Mouse (Mus musculus): ENCODE measurements around the gene Mttp. TPM values are rescaled to one million over a fixed set of nuclear protein-coding genes. Genes with fewer than 3 reads are reported as not detected.
"Not testable (repeated sequence)": the region's sequence is repeated elsewhere in the genome, so short reads cannot be mapped to it uniquely, and the experiment has no call there.

Mttp gene
- polyA plus RNA-seq, 2 experiments: 16.0 to 30.7 TPM

DNA sequence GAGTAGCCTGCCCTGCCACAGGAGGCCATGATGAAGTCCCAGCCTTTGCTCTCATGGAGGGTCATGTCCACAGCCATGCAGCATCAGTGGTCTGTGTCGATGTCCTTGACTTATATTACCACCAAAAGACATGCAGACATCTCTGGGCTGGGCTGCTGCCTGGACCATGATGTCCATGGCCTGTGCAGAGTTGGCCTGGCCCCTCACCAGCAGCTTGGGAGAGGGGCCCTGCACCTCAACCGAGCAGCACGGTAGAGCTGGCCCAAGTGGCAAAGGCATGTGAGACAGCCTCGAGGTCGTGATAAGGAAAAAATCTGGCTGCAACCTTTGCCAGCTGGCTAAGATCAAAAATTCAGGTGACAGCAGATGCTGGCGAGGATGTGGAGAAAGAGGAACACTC, 5.1 kb downstream of the Mttp start:
- no peak for DNase-seq (ENCODE audit: low read depth in 3 of 3, low spot score in 3 of 3)
- Histone ChIP-seq H3K4me2 (ENCODE audit: low read depth) (no peak overlapping the region), H3K27me3 (ENCODE audit: control insufficient read depth, insufficient read depth, low read length) (no peaks in the 10 kb centered on the region), H3K36me3 (replicated peaks; ENCODE audit: control insufficient read depth, insufficient read depth, low read depth) (no peaks in the 10 kb centered on the region), H3K4me1 (replicated peaks; ENCODE audit: control insufficient read depth in 2 of 2, insufficient read depth in 2 of 2, low read length in 1 of 2) (peaks cover 5% of the 10 kb centered on the region in 2 experiments), H3K27ac (no peak overlapping the region), H3K9me3 (ENCODE audit: control insufficient read depth, low read length) (no peaks in the 10 kb centered on the region), H3K4me3 (ENCODE audit: insufficient read depth in 1 of 2, low read depth in 2 of 2, low read length in 2 of 2) (no peak overlapping the region), H3K9ac (replicated peaks) (no peak overlapping the region)
- WGBS (ENCODE audit: insufficient replicate concordance): 63% methylated on average over 6 of the region's 6 CpGs
- ATAC-seq (ENCODE audit: insufficient read depth): no peak
- TF ChIP-seq EP300 (IDR thresholded peaks at IDR 0.05; ENCODE audit: low read depth) (no peak), CTCF (IDR thresholded peaks at IDR 0.05; ENCODE audit: low read depth) (no peak)

DNA sequence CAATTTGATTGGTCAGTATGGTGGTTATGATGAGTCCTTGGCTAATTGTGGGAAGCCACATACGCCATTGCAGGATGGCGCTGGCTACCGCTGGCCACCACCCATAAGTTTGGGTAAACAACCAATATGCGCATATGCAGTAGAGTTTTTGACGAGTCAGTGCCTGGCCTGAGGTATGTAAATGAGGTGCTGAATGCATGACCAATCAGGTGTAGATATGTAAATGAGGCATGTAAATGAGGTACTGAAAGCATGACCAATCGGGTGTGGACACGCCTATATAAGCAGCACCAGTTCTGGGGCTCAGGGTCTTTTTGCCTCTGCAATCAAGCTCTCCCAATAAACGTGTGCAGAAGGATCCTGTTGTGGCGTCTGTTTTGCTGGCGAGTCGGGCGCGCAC, 6.6 kb downstream of the Mttp start:
- H3K4me2 ChIP-seq (ENCODE audit: low read depth); H3K9me3 ChIP-seq (ENCODE audit: control insufficient read depth, low read length); H3K27me3 ChIP-seq (ENCODE audit: control insufficient read depth, insufficient read depth, low read length); H3K9ac ChIP-seq (replicated peaks); ATAC-seq (ENCODE audit: insufficient read depth); H3K36me3 ChIP-seq (replicated peaks; ENCODE audit: control insufficient read depth, insufficient read depth, low read depth); H3K27ac ChIP-seq; H3K4me1 ChIP-seq (replicated peaks; ENCODE audit: control insufficient read depth in 2 of 2, insufficient read depth in 2 of 2, low read length in 1 of 2); H3K4me3 ChIP-seq (ENCODE audit: insufficient read depth in 1 of 2, low read depth in 2 of 2, low read length in 2 of 2); DNase-seq (ENCODE audit: low read depth in 3 of 3, low spot score in 3 of 3): not testable (repeated sequence)
- 87% methylated on average over 13 of the region's 13 CpGs for WGBS (ENCODE audit: insufficient replicate concordance)

DNA sequence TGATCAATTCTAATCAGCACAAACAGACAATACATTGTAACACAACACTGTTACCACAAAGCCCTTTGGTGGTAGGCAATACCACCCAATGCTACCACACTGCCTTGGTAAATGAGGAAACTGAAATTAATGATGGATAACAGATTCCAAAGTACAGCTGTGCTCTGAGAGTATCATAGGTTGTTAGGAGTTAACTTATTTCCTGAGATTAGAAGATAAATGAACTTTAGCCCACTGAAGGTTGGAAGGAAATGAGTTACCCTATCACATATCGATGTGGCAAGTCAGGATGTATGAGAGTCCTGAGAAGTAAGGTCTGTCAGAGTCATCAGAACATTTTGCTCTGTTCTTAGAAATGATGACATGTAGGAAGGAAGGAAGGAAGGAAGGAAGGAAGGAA, 10.2 kb downstream of the Mttp start:
- no peaks in the 10 kb centered on the region for H3K36me3 ChIP-seq (replicated peaks; ENCODE audit: control insufficient read depth, insufficient read depth, low read depth)
- H3K27me3 ChIP-seq (ENCODE audit: control insufficient read depth, insufficient read depth, low read length): no peaks in the 10 kb centered on the region
- DNase-seq (ENCODE audit: low read depth in 3 of 3, low spot score in 3 of 3) (no peak), ATAC-seq (ENCODE audit: insufficient read depth) (no peak)
- no peak overlapping the region for H3K27ac ChIP-seq
- TF ChIP-seq EP300 (IDR thresholded peaks at IDR 0.05; ENCODE audit: low read depth): no peak
- no peak for TF ChIP-seq CTCF (IDR thresholded peaks at IDR 0.05; ENCODE audit: low read depth)
- no peak overlapping the region for H3K4me3 ChIP-seq (ENCODE audit: insufficient read depth in 1 of 2, low read depth in 2 of 2, low read length in 2 of 2)
- H3K4me1 ChIP-seq (replicated peaks; ENCODE audit: control insufficient read depth in 2 of 2, insufficient read depth in 2 of 2, low read length in 1 of 2): no peaks in the 10 kb centered on the region
- WGBS (ENCODE audit: insufficient replicate concordance): 39% methylated on average over 1 of the region's 1 CpGs
- no peak overlapping the region for H3K9ac ChIP-seq (replicated peaks)
- no peak overlapping the region for H3K4me2 ChIP-seq (ENCODE audit: low read depth)
- no peaks in the 10 kb centered on the region for H3K9me3 ChIP-seq (ENCODE audit: control insufficient read depth, low read length)

DNA sequence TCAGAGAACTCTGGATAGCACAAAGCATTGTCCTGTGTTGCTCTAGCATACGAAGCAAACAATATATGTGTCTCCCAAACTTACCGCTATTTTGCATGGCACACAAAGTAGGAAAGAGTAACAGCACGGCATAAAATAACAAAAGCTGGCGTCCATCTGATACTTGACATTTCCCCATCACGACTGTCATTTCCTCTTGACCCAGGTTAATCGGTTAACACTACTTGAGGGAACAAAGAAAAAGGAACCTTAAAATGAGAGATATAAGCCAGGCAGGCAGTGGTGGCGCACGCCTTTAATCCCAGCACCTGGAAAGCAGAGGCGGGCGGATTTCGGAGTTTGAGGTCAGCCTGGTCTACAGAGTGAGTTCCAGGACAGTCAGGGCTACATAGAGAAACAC, 10.9 kb downstream of the Mttp start:
- Histone ChIP-seq H3K9ac (replicated peaks) (no peak overlapping the region), H3K9me3 (ENCODE audit: control insufficient read depth, low read length) (no peaks in the 10 kb centered on the region), H3K4me1 (replicated peaks; ENCODE audit: control insufficient read depth in 2 of 2, insufficient read depth in 2 of 2, low read length in 1 of 2) (peaks cover 0 to 3% of the 10 kb centered on the region in 2 experiments; a peak in 2 of 4 replicates), H3K4me3 (ENCODE audit: insufficient read depth in 1 of 2, low read depth in 2 of 2, low read length in 2 of 2) (no peak overlapping the region), H3K4me2 (ENCODE audit: low read depth) (no peak overlapping the region), H3K27me3 (ENCODE audit: control insufficient read depth, insufficient read depth, low read length) (no peaks in the 10 kb centered on the region), H3K36me3 (replicated peaks; ENCODE audit: control insufficient read depth, insufficient read depth, low read depth) (no peaks in the 10 kb centered on the region), H3K27ac (no peak overlapping the region)
- DNase-seq (ENCODE audit: low read depth in 3 of 3, low spot score in 3 of 3) (no peak), ATAC-seq (ENCODE audit: insufficient read depth) (no peak)
- 54% methylated on average over 11 of the region's 11 CpGs for whole genome bisulfite sequencing (ENCODE audit: insufficient replicate concordance)
- TF ChIP-seq CTCF (IDR thresholded peaks at IDR 0.05; ENCODE audit: low read depth) (no peak), EP300 (IDR thresholded peaks at IDR 0.05; ENCODE audit: low read depth) (no peak)

DNA sequence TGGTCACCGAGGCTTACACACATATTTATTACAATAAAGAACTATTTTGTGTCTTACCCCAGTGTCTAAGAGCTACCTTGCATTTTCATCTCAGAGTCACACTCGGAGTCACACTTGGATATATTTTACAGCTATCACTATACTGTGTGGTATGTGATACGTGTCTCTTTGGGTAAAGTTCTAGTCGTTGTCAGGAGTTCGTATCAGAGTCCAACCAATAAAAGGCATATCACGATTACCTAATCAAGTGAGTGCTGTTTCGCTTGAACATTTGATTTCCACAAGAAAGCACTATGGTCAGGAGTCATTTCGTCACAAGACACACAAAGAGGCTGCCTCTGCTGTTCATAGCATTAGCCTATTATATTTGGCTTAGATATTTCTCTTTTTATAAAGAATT, 11.3 kb downstream of the Mttp start:
- Histone ChIP-seq H3K36me3 (replicated peaks; ENCODE audit: control insufficient read depth, insufficient read depth, low read depth) (no peaks in the 10 kb centered on the region), H3K27ac (no peak overlapping the region), H3K4me3 (ENCODE audit: insufficient read depth in 1 of 2, low read depth in 2 of 2, low read length in 2 of 2) (no peak overlapping the region), H3K9me3 (ENCODE audit: control insufficient read depth, low read length) (no peaks in the 10 kb centered on the region), H3K27me3 (ENCODE audit: control insufficient read depth, insufficient read depth, low read length) (no peaks in the 10 kb centered on the region), H3K4me1 (replicated peaks; ENCODE audit: control insufficient read depth in 2 of 2, insufficient read depth in 2 of 2, low read length in 1 of 2) (peaks cover 0 to 6% of the 10 kb centered on the region in 2 experiments; a peak in 2 of 4 replicates), H3K9ac (replicated peaks) (no peak overlapping the region), H3K4me2 (ENCODE audit: low read depth) (no peak overlapping the region)
- DNase-seq (ENCODE audit: low read depth in 3 of 3, low spot score in 3 of 3) (no peak), ATAC-seq (ENCODE audit: insufficient read depth) (no peak)
- WGBS (ENCODE audit: insufficient replicate concordance): 68% methylated on average over 8 of the region's 8 CpGs
- TF ChIP-seq EP300 (IDR thresholded peaks at IDR 0.05; ENCODE audit: low read depth): no peak
- TF ChIP-seq CTCF (IDR thresholded peaks at IDR 0.05; ENCODE audit: low read depth): no peak
